Mouse (Mus musculus) midbrain, embryonic 14.5 days (tissue): ENCODE measurements around the gene Tshb. TPM values are rescaled to one million over a fixed set of nuclear protein-coding genes. Genes with fewer than 3 reads are reported as not detected.

Experiments
- ATAC-seq: fragments of 200-750 bp; cut with Nextera tagmentation; 2 replicates; pipeline ENCODE4 v1.8.0; 2017; ENCODE audit warnings: moderate number of reproducible peaks, moderate library complexity; ENCODE audit not compliant: low FRiP score, low TSS enrichment
- DNase-seq: peaks from one replicate; pipeline ENCODE4 v3.0.0-alpha.2; 2015
- H3K27ac ChIP-seq: fragments of 300-500 bp; sonication (generic); replicated peaks from 2 replicates; pipeline ENCODE4 v1.5.1; 2014; ENCODE audit warnings: mild to moderate bottlenecking, low read depth, low read length, moderate library complexity
- H3K27me3 ChIP-seq: fragments of 300-500 bp; sonication (generic); 2 replicates; pipeline ENCODE4 v1.6.1; 2014; ENCODE audit warnings: low read length, control low read depth, mixed read lengths; ENCODE audit not compliant: control insufficient read depth, insufficient read depth
- H3K36me3 ChIP-seq: fragments of 300-500 bp; sonication (generic); 2 replicates; pipeline ENCODE4 v1.6.1; 2014; ENCODE audit warnings: low read length, control low read depth; ENCODE audit not compliant: control insufficient read depth, insufficient read depth
- H3K4me1 ChIP-seq: fragments of 300-500 bp; sonication (generic); 2 replicates; pipeline ENCODE4 v1.6.1; 2014; ENCODE audit warnings: mild to moderate bottlenecking, antibody characterized with exemption, low read length, control low read depth; ENCODE audit not compliant: control insufficient read depth, insufficient read depth
- H3K4me2 ChIP-seq: fragments of 300-500 bp; sonication (generic); 2 replicates; pipeline ENCODE4 v1.6.1; 2014; ENCODE audit warnings: mild to moderate bottlenecking, low read length, moderate library complexity
- H3K4me3 ChIP-seq: fragments of 300-500 bp; sonication (generic); replicated peaks from 2 replicates; pipeline ENCODE4 v1.5.1; 2014; ENCODE audit warnings: low read depth, low read length
- H3K9ac ChIP-seq: fragments of 300-500 bp; sonication (generic); replicated peaks from 2 replicates; pipeline ENCODE4 v1.6.1; 2014; ENCODE audit warnings: mild to moderate bottlenecking, low read length, moderate library complexity
- H3K9me3 ChIP-seq: fragments of 300-500 bp; sonication (generic); 2 replicates; pipeline ENCODE4 v1.6.1; 2016; ENCODE audit warnings: low read length, control low read depth, mixed read lengths; ENCODE audit not compliant: control insufficient read depth
- WGBS: fragments of 180-500 bp; shearing (Covaris S2); extraction: QIAGEN DNeasy Blood & Tissue Kit; methylation state at CpG from one replicate; pipeline ENCODE4 v1.1.7; 2014; 5-methylcytosine and 5-hydroxymethylcytosine counted together
- polyA plus RNA-seq: library from polyadenylated mRNA; unstranded; fragments of >200 nt; fragmentation: Nextera tagmentation; extraction: Ambion mirVana; gene quantifications from 2 replicates; pipeline ENCODE4 v1.2.1, GENCODE M21; 2014

The Tshb gene
- polyA plus RNA-seq: 0.32 and 0.72 TPM in 2 replicates

GRCm38 (mm10) chr3:102782618-102783017 lies at the start of gene Tshb:
Gene Tshb (minus strand): TSS chr3:102782718.
- H3K36me3 ChIP-seq: no peaks in the 10 kb centered on the region
- no peaks in the 10 kb centered on the region for H3K4me1 ChIP-seq
- no peak within 1 kb of the TSS for H3K27ac ChIP-seq
- no peak within 1 kb of the TSS for H3K9ac ChIP-seq
- no peak within 1 kb of the TSS for H3K4me2 ChIP-seq
- no peaks in the 10 kb centered on the region for H3K27me3 ChIP-seq
- no peak within 1 kb of the TSS for H3K4me3 ChIP-seq
- ATAC-seq (no peak), DNase-seq (no peak)
- 85% methylated on average over 2 of the region's 2 CpGs for WGBS
- H3K9me3 ChIP-seq: no peaks in the 10 kb centered on the region

- H3K9ac ChIP-seq: no peak overlapping the region
- no peak overlapping the region for H3K4me3 ChIP-seq
- ATAC-seq: no peak
- H3K9me3 ChIP-seq: no peaks in the 10 kb centered on the region
- H3K27ac ChIP-seq: no peak overlapping the region
- H3K4me2 ChIP-seq: no peak overlapping the region
- no peaks in the 10 kb centered on the region for H3K4me1 ChIP-seq
- WGBS: 14% methylated on average over 3 of the region's 3 CpGs
- no peaks in the 10 kb centered on the region for H3K36me3 ChIP-seq
- DNase-seq: peak; percentile 87
- H3K27me3 ChIP-seq: no peaks in the 10 kb centered on the region
Measured at GRCm38 (mm10) chr3:102803937-102804336, 21.4 kb upstream of the Tshb start.

- no peaks in the 10 kb centered on the region for H3K27me3 ChIP-seq
- H3K4me2 ChIP-seq: no peak overlapping the region
- ATAC-seq (no peak), DNase-seq (peak; percentile 13)
- no peaks in the 10 kb centered on the region for H3K9me3 ChIP-seq
- no peak overlapping the region for H3K4me3 ChIP-seq
- no peak overlapping the region for H3K9ac ChIP-seq
- 34% methylated on average over 4 of the region's 4 CpGs for WGBS
- no peaks in the 10 kb centered on the region for H3K4me1 ChIP-seq
- no peaks in the 10 kb centered on the region for H3K36me3 ChIP-seq
- H3K27ac ChIP-seq: no peak overlapping the region
Measured at GRCm38 (mm10) chr3:102787369-102787768, 4.9 kb upstream of the Tshb start.

- ATAC-seq: no peak
- WGBS: 88% methylated on average over 4 of the region's 4 CpGs
- Histone ChIP-seq H3K9ac (no peak overlapping the region), H3K4me1 (no peaks in the 10 kb centered on the region), H3K27ac (no peak overlapping the region), H3K27me3 (no peaks in the 10 kb centered on the region), H3K36me3 (peaks cover 3% of the 10 kb centered on the region; the same call in 1 of the 2 replicates), H3K9me3 (no peaks in the 10 kb centered on the region), H3K4me3 (no peak overlapping the region), H3K4me2 (no peak overlapping the region)
- DNase-seq: no peak
Measured at GRCm38 (mm10) chr3:102773018-102773417, 9.5 kb downstream of the Tshb start.

GRCm38 (mm10) chr3:102764850-102765249 lies 17.7 kb downstream of the Tshb start:
- ATAC-seq (no peak), DNase-seq (no peak)
- Histone ChIP-seq H3K36me3 (peaks cover 32% of the 10 kb centered on the region), H3K9me3 (no peaks in the 10 kb centered on the region), H3K9ac (no peak overlapping the region), H3K4me3 (no peak overlapping the region), H3K27me3 (no peaks in the 10 kb centered on the region), H3K4me1 (peaks cover 7% of the 10 kb centered on the region; the same call in 1 of the 2 replicates), H3K4me2 (no peak overlapping the region), H3K27ac (no peak overlapping the region)
- WGBS: 75% methylated on average over 7 of the region's 7 CpGs

- no peaks in the 10 kb centered on the region for H3K27me3 ChIP-seq
- peak; percentile 57 for DNase-seq
- H3K27ac ChIP-seq: peak overlapping the region; percentile 58
- no peaks in the 10 kb centered on the region for H3K9me3 ChIP-seq
- peaks cover 7% of the 10 kb centered on the region; the same call in 1 of the 2 replicates for H3K4me1 ChIP-seq
- ATAC-seq: no peak; the same call in 1 of the 2 replicates
- H3K36me3 ChIP-seq: peaks cover 32% of the 10 kb centered on the region
- H3K4me2 ChIP-seq: 0 out of 2 replicates have a peak overlapping the region, but pooled peaks have one; percentile 4
- 38% methylated on average over 10 of the region's 10 CpGs for WGBS
- H3K9ac ChIP-seq: no peak overlapping the region; the same call in 1 of the 2 replicates
- H3K4me3 ChIP-seq: no peak overlapping the region
Measured at GRCm38 (mm10) chr3:102763713-102764400, 18.7 kb downstream of the Tshb start.

- Histone ChIP-seq H3K9ac (no peak overlapping the region), H3K36me3 (peaks cover 27% of the 10 kb centered on the region), H3K27ac (no peak overlapping the region), H3K4me3 (no peak overlapping the region), H3K4me2 (no peak overlapping the region), H3K27me3 (no peaks in the 10 kb centered on the region), H3K9me3 (no peaks in the 10 kb centered on the region), H3K4me1 (peaks cover 7% of the 10 kb centered on the region; the same call in 1 of the 2 replicates)
- ATAC-seq (no peak), DNase-seq (no peak)
- 53% methylated on average over 3 of the region's 3 CpGs for WGBS
Measured at GRCm38 (mm10) chr3:102762388-102762787, 20.1 kb downstream of the Tshb start.

GRCm38 (mm10) chr3:102760236-102760635 lies 22.3 kb downstream of the Tshb start:
- WGBS: 93% methylated on average over 3 of the region's 3 CpGs

GRCm38 (mm10) chr3:102757019-102757418 lies 25.5 kb downstream of the Tshb start:
- DNase-seq: no peak
- H3K27me3 ChIP-seq: no peaks in the 10 kb centered on the region
- H3K4me1 ChIP-seq: no peaks in the 10 kb centered on the region
- 90% methylated on average over 6 of the region's 6 CpGs for WGBS
- H3K27ac ChIP-seq: no peak overlapping the region
- no peak for ATAC-seq
- H3K36me3 ChIP-seq: peaks cover 18% of the 10 kb centered on the region
- H3K4me2 ChIP-seq: no peak overlapping the region
- no peak overlapping the region for H3K9ac ChIP-seq
- no peaks in the 10 kb centered on the region for H3K9me3 ChIP-seq
- no peak overlapping the region for H3K4me3 ChIP-seq

More at GRCm38 (mm10) chr3:102760236-102760635, 22.3 kb downstream of the Tshb start:
- H3K9ac ChIP-seq: no peak overlapping the region
- H3K27ac ChIP-seq: no peak overlapping the region
- peaks cover 7% of the 10 kb centered on the region; the same call in 1 of the 2 replicates for H3K4me1 ChIP-seq
- DNase-seq (no peak), ATAC-seq (no peak)
- H3K4me3 ChIP-seq: no peak overlapping the region
- peaks cover 18% of the 10 kb centered on the region for H3K36me3 ChIP-seq
- no peaks in the 10 kb centered on the region for H3K9me3 ChIP-seq
- H3K27me3 ChIP-seq: no peaks in the 10 kb centered on the region
- H3K4me2 ChIP-seq: no peak overlapping the region
